Mouse (Mus musculus): ENCODE data around the gene Tigit.
A peak's percentile ranks its signal among the peaks of the same experiment; 100 is the strongest.

Gene Tigit

GRCm38 (mm10) chr16:43668294-43668693 is 4.3 kb upstream of the Tigit start:
- no peak for DNase-seq (ENCODE audit: low spot score in 2 of 2)

- no peak for DNase-seq (ENCODE audit: low spot score in 2 of 2)
Measured at GRCm38 (mm10) chr16:43664861-43665260, 915 bp upstream of the Tigit start.

GRCm38 (mm10) chr16:43662124-43663004 is 1.6 kb downstream of the Tigit start:
- DNase-seq (ENCODE audit: low spot score in 2 of 2) = no peak

- DNase-seq (ENCODE audit: low spot score in 2 of 2) = no peak
Measured at GRCm38 (mm10) chr16:43661576-43661975, 2.4 kb downstream of the Tigit start.

GRCm38 (mm10) chr16:43655183-43655787 is 8.7 kb downstream of the Tigit start:
- no peak for DNase-seq (ENCODE audit: low spot score in 2 of 2)

- no peak for DNase-seq (ENCODE audit: low spot score in 2 of 2)
Measured at GRCm38 (mm10) chr16:43654269-43654668, 9.7 kb downstream of the Tigit start.

- DNase-seq (ENCODE audit: low spot score in 2 of 2) = no peak
Measured at GRCm38 (mm10) chr16:43653288-43653687, 10.7 kb downstream of the Tigit start.

GRCm38 (mm10) chr16:43650355-43651080 is 13.4 kb downstream of the Tigit start:
- no peak for DNase-seq (ENCODE audit: low spot score in 2 of 2)

GRCm38 (mm10) chr16:43647641-43648040 is 16.3 kb downstream of the Tigit start:
- DNase-seq (ENCODE audit: low spot score in 2 of 2) = no peak

- no peak for DNase-seq (ENCODE audit: low spot score in 2 of 2)
Measured at GRCm38 (mm10) chr16:43646943-43647342, 17.0 kb downstream of the Tigit start.

GRCm38 (mm10) chr16:43645879-43646278 is 18.1 kb downstream of the Tigit start:
- no peak for DNase-seq (ENCODE audit: low spot score in 2 of 2)

GRCm38 (mm10) chr16:43641230-43641629 is 22.7 kb downstream of the Tigit start:
- no peak for DNase-seq (ENCODE audit: low spot score in 2 of 2)

- peak; percentile 38 to 39 for DNase-seq (ENCODE audit: low spot score in 2 of 2)
Measured at GRCm38 (mm10) chr16:43638406-43639049, 25.4 kb downstream of the Tigit start.

GRCm38 (mm10) chr16:43637241-43637640 is 26.7 kb downstream of the Tigit start:
- no peak for DNase-seq (ENCODE audit: low spot score in 2 of 2)

GRCm38 (mm10) chr16:43634037-43634436 is 29.9 kb downstream of the Tigit start:
- no peak for DNase-seq (ENCODE audit: low spot score in 2 of 2)

GRCm38 (mm10) chr16:43631758-43632157 is 32.2 kb downstream of the Tigit start:
- no peak for DNase-seq (ENCODE audit: low spot score in 2 of 2)

GRCm38 (mm10) chr16:43628662-43629061 is 35.3 kb downstream of the Tigit start:
- DNase-seq (ENCODE audit: low spot score in 2 of 2) = no peak

GRCm38 (mm10) chr16:43625956-43626355 is 38.0 kb downstream of the Tigit start:
- peak; percentile 45 to 68 for DNase-seq (ENCODE audit: low spot score in 2 of 2)

- DNase-seq (ENCODE audit: low spot score in 2 of 2) = no peak
Measured at GRCm38 (mm10) chr16:43625289-43625688, 38.7 kb downstream of the Tigit start.

- no peak for DNase-seq (ENCODE audit: low spot score in 2 of 2)
Measured at GRCm38 (mm10) chr16:43624876-43625275, 39.1 kb downstream of the Tigit start.

GRCm38 (mm10) chr16:43623315-43624000 is 40.5 kb downstream of the Tigit start:
- DNase-seq (ENCODE audit: low spot score in 2 of 2) = no peak

Data from right cerebral cortex, postnatal 10 days (tissue).